Mouse (Mus musculus) megakaryocyte-erythroid progenitor cell, adult 5-6 weeks (primary cell): ENCODE measurements at regions not wholly inside any gene's neighbourhood (a gene's known extent, or its start where the extent isn't known, plus 50 kb on each side); places are given as distances from the start of the nearest gene placed in this dataset.
A peak's percentile ranks its signal among the peaks of the same experiment; 100 is the strongest.

Experiments used
- ATAC-seq: replicated peaks from 2 replicates; pipeline ENCODE4 v1.8.0; 2016; ENCODE audit warnings: mild to moderate bottlenecking, inconsistent platforms; ENCODE audit not compliant: severe bottlenecking, poor library complexity, low FRiP score, low TSS enrichment

DNA sequence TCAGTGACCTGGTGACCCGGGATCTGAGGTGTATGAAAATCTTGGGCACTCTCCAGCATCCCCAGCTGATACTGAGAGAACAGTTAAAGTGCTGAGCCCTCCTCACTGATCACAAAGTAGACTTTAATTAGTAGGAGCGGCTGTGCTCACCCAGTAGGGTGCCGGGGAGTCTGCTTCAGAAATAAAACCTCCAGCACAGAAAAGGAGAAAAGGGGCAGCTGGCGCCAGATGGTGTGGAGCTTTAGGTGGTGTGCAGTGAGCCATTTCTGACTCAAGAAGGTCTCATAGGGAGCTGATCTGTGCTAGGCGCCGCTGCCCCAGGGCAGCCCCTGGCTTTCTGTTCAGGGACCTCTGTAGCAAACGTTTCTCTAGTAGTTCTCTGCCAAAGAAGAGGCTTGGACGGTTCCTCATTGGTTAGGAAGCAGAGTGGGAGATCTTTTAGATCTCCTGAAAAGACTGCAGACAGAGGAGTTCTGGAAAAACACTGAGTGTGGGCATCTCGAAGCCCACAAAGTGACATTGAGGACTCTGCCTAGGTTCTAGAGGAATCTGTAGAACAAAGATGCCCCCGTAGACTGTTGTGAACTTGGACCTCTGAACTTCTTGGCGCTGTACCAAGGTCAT lies 200.1 kb upstream of the Clnk start:
- ATAC-seq, result no peak

GRCm38 (mm10) chr5:39069683-39070082 lies 193.1 kb upstream of the Clnk start:
- no peak for ATAC-seq

DNA sequence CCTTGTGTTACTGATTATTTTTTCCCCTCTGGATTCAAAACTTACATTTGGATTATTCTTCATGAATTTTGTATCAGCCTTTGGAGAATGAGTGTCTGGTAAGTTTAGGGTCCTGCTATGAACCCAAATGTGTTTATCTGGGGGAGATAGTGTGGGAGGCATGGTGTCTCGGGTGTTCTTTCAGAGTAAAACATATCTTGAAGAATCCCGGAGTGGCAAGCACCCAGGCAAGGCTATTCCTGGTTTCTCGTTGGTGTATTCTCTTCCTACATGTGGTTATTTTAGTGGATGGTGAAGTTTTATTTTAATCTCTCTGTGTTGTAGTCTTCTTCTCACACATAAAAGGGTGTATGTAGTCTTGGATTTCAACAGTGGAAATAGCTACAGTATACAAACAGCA lies 186.4 kb upstream of the Clnk start:
- ATAC-seq, result no peak

GRCm38 (mm10) chr5:39052490-39053250 lies 176.1 kb upstream of the Clnk start:
- ATAC-seq, result no peak

GRCm38 (mm10) chr5:39050512-39050911 lies 173.9 kb upstream of the Clnk start:
- no peak for ATAC-seq

- ATAC-seq, result no peak
Measured at GRCm38 (mm10) chr5:39049141-39049540, 172.5 kb upstream of the Clnk start.

DNA sequence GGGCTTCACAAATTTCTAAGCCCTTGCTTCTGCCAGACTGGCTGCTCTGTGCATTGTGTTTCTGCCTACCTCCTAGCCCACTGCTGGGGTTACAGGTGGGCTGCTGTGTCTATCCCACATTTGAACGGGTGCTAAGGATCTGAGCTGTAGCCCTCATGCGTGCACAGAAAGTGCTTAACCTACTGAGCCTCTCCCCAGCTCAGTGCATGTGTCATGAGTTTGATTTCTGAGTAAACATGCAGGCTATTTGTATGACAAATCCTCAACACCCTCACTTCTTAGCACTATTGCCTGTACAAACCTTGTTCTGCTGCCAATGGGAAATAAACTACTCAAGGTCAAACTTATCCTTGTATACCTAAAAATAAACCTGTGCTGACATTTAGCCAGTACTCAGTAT lies 163.9 kb upstream of the Clnk start:
- no peak for ATAC-seq

GRCm38 (mm10) chr5:39023241-39023640 lies 146.6 kb upstream of the Clnk start:
- no peak for ATAC-seq

- no peak for ATAC-seq
Measured at GRCm38 (mm10) chr5:39000643-39001042, 124.0 kb upstream of the Clnk start.

- ATAC-seq, result no peak
Measured at GRCm38 (mm10) chr5:38999700-39000099, 123.1 kb upstream of the Clnk start.

DNA sequence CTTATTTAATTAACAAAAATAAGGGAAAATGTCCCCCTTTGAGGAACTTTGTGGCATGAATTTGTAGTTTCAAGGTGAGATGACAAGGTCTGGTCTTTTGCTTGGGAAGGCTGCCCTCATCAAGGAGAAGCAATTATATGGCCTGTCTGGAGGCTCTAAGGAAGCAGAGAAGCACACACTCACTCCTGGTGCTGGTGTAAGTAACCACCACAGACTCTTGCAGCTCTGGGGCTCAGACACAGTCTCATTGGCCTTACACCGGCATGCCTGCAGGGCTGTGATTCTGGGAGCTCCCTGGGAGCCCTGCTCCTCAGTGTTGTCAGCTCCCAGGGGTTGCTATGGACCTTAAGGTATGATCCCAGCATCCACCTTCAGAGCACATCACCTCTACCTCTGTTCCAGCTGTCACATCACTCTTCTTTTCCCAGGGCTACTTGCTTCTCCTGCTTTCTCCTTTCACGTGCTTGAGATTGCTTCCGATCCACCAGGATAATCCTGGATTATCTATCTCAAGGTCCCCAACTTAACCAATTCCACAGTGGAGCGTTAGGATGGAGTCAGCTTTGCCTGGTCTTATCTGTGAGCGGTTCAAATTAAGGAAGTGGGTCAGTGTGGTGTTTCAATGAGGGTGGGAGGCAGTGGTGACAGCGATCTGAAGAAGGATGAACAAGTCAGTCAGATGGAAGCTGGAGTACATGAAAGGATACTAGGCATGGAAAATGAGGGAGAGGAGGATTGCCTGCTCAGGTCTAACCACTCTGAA lies 96.0 kb upstream of the Clnk start:
- no peak for ATAC-seq

GRCm38 (mm10) chr5:38970497-38970896 lies 93.9 kb upstream of the Clnk start:
- no peak for ATAC-seq

- ATAC-seq, result no peak
Measured at GRCm38 (mm10) chr5:38967010-38967409, 90.4 kb upstream of the Clnk start.

DNA sequence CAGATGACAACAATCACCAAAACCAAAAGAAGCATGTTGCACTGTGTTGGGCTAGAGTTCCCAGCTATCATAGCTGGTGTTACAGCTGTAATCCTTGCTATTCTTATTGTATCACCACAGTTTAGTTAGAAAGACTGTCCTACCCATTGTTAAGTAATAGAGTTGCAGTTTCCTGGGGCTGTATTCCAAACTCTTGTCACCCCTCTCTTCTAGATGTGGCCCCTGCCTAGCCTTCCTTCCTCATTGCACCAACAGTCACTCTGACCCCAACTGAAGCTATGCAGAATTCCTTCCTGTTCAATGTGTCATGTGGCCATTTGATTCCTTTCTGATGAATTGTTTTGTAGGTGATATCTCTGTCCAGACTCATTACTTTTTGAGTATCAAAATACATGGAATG lies 87.8 kb upstream of the Clnk start:
- no peak for ATAC-seq

- ATAC-seq, result no peak
Measured at GRCm38 (mm10) chr5:38950520-38951288, 74.1 kb upstream of the Clnk start.

DNA sequence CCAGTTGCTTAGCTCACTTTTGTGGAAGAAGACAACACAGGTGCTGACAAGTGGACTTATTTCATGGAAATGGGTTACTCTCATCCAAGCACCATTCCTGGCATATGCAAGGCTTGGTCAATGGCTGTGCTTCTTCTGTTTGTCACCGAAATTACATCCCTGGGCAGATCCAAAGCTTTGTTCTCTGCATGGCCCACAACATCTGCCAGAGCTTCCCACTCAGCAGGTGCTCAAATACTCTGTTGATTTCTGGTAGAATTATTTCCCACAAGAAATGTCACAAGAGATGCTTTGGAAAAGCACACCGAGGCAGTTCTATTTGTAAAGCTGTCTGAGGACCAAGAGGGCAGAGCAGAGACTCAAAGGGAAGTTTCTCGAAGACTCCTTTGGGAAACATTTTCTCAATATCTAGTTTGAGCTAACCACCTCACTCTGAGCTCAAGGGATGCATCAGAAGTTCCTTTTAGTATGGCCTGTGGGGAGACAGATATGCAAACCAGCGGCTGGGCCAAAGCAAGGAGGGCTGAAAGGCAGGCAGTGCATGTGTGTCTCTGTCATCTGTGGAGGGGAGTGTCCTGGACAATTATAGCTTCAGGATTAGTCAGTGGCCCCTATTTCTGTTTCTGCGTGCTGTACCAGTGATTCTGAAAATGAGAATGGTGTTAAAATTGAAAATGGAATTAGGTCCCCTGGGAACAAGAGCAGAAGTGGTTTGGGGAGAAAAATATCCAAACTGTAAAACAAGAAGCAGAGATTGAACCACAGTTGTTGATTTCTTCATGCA lies 69.5 kb upstream of the Clnk start:
- no peak for ATAC-seq

DNA sequence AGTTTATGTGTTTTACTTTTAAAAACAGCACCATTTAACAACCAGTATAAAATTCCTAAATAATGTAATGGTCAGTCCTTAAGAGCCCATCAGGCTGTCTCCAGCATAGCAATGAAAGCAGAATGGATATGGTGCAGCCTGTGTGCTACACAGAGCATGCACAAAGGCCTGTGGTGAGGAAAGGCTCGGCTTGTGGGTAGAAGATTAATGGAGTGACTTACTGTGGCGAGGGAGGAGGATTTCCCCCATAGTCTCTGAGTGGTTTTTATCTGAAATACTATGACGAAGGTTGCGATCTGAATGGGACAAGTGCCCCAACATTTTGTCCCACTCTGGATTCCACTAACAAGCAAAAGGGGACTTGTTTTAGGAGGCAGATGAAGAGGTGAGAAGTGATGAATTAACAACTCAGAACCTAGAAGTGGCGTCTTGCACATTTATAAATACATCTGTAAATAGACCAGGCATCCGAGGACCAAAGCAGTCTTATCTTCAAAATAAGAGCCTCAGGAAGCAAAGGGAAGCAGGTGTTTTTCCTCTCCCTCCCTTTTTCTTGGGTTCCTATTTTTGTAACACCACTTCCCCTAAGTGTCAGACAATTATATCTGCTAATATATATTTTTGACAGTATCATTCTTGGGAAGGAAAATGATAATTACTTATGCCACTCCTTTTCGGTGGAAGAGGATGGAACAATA lies 55.9 kb upstream of the Clnk start:
- ATAC-seq, result peak; percentile 47; the same call in 1 of the 2 replicates

DNA sequence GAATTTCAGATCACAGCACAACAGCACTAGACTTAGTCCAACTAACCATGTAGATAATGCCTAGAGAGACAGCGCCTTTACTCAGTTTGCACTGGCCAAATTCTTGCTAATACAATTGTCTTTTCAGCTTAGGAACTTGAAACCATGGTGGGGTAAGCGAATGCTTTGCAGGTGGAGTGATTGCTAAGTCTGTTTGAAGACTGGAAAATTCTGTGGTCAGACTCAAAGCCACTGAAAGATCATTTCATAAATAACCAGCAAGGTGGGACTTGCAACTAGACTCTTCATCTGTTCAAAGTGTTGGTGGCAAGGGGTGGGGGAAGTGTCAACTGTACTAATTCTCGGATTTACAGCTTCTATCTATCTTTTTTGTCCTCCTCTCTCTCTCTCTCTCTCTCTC lies 50.4 kb upstream of the Clnk start:
- no peak for ATAC-seq
